Mouse (Mus musculus): Measurements from ENCODE around the gene Ikzf2. TPM values are rescaled to one million over a fixed set of nuclear protein-coding genes. Genes with fewer than 3 reads are reported as not detected.

The Ikzf2 gene
- 0.44 TPM for polyA plus RNA-seq (2012; fragmentation: generic; extraction: Trizol)

DNA sequence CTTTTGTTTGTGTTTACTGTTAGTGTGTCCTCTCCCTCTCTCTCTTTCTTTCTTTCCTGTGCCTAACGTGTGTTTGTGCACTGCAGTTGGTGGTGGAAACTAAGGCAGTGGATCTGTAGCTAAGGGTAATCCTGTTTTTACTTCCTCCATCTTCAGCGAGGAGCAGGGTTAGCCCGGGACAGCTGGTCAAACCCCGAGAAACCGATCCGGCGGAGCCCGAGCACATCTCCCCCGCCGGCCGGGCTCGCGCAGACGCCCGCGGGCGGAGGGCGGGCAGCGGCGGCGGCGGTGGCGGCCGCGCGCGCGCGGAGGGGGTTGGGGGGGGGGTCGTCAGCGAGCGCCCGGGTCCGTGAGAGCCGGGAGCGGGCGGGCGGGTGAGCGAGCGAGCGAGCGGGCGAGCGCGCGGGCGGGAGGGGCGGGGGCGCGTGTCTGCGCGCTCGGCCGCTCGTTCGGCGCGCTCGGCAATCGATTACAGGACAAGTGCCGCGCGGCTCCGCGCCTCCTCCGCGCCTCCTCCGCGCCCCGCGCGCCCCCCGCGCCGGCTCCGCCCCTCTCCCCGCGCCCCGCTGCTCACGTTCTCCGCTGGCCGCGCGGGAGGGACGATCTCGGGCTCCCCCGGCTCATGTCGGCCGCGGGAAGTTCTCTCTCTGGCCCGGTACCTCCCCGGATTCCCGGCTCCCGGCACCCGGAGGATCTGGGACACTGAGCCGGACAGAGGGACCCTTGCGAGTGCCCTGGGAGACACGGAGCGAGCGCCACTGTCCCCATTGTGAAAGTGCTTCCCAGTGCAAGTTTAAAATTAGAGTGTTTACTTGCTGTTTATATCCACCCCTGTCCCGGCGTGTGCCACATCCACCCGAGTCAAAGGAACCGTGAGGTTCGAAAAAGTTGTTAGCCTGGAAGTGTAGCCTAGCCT is at the start of gene Ikzf2:
Gene Ikzf2 (minus strand): TSS at position 170 of the 916 bp plus-strand sequence.
- peak in 1 of 3 experiments; percentile 42 for TF ChIP-seq MYOG (IDR thresholded peaks at IDR 0.05; ENCODE audit: control insufficient read depth in 1 of 3, insufficient read depth in 1 of 3, insufficient read length in 2 of 3, low read depth in 2 of 3)
- no peak for TF ChIP-seq CEBPB (IDR thresholded peaks at IDR 0.05; ENCODE audit: insufficient read depth, poor library complexity, severe bottlenecking)
- peak in 2 of 3 experiments; percentile 6 to 37 for TF ChIP-seq MYOD1 (IDR thresholded peaks at IDR 0.05; ENCODE audit: control insufficient read depth in 1 of 3, insufficient read length in 2 of 3, low read depth in 2 of 3)
- no peak for TF ChIP-seq SRF (IDR thresholded peaks at IDR 0.05; ENCODE audit: control insufficient read depth, insufficient read length, low read depth)
- TF ChIP-seq REST (IDR thresholded peaks at IDR 0.05; ENCODE audit: insufficient read depth, insufficient read length) = no peak
- TF ChIP-seq POLR2AphosphoS2 (IDR thresholded peaks at IDR 0.05; ENCODE audit: insufficient read length, low read depth) = peak; percentile 30
- peak; percentile 53 for TF ChIP-seq POLR2A (IDR thresholded peaks at IDR 0.05; ENCODE audit: insufficient read length, low read depth)
- no peak for TF ChIP-seq TCF3 (IDR thresholded peaks at IDR 0.05; ENCODE audit: insufficient read length, low read depth)

DNA sequence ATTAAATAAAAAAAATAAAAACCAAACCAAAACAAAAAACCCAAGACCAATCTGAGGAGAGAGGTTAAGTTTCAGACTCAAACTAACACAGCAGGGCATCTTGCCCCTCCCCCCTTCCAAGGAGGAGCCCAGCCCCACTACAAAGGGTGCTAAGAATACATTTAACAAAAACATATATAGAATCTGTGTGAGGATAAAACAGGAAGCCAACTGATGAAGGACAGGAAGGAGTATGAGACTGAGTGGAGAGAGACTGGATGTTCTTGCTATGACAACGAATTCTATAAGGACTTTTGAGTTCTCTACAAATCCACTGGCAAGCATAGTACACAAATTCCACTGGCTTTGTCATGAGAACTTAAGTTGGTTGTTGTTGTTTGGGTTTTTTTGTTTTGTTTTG is 42.7 kb upstream of the Ikzf2 start:
- Histone ChIP-seq H3K4me2 (ENCODE audit: low read depth) (no peak overlapping the region), H3K4me3 (no peak overlapping the region), H3ac (ENCODE audit: control insufficient read depth, insufficient read length) (no peak overlapping the region), H3K27me3 (ENCODE audit: control insufficient read depth, insufficient read depth, insufficient read length) (no peaks in the 10 kb centered on the region), H3K36me3 (ENCODE audit: control insufficient read depth, insufficient read depth) (no peaks in the 10 kb centered on the region), H3K79me2 (ENCODE audit: control insufficient read depth, insufficient read depth) (no peaks in the 10 kb centered on the region)
- TF ChIP-seq MAX (IDR thresholded peaks at IDR 0.05; ENCODE audit: low read depth) (no peak), CEBPB (IDR thresholded peaks at IDR 0.05; ENCODE audit: insufficient read depth, poor library complexity, severe bottlenecking) (no peak), MYOD1 (IDR thresholded peaks at IDR 0.05; ENCODE audit: control insufficient read depth in 1 of 3, insufficient read length in 2 of 3, low read depth in 2 of 3) (no peak), USF1 (IDR thresholded peaks at IDR 0.05; ENCODE audit: low read depth) (no peak), MYOG (IDR thresholded peaks at IDR 0.05; ENCODE audit: control insufficient read depth in 1 of 3, insufficient read depth in 1 of 3, insufficient read length in 2 of 3, low read depth in 2 of 3) (no peak), TCF3 (IDR thresholded peaks at IDR 0.05; ENCODE audit: insufficient read length, low read depth) (no peak), POLR2A (IDR thresholded peaks at IDR 0.05; ENCODE audit: insufficient read length, low read depth) (no peak), REST (IDR thresholded peaks at IDR 0.05; ENCODE audit: insufficient read depth, insufficient read length) (no peak), POLR2AphosphoS2 (IDR thresholded peaks at IDR 0.05; ENCODE audit: insufficient read length, low read depth) (no peak), E2F4 (IDR thresholded peaks at IDR 0.05; ENCODE audit: insufficient read depth) (no peak), TCF12 (IDR thresholded peaks at IDR 0.05; ENCODE audit: insufficient read depth, poor library complexity, severe bottlenecking) (no peak)

More for the DNA sequence above, at the start of gene Ikzf2:
- Histone ChIP-seq H3ac (ENCODE audit: control insufficient read depth, insufficient read length) (peak within 1 kb of the TSS; percentile 48), H3K4me2 (ENCODE audit: low read depth) (peak within 1 kb of the TSS; percentile 97), H3K36me3 (ENCODE audit: control insufficient read depth, insufficient read depth) (no peaks in the 10 kb centered on the region), H3K79me2 (ENCODE audit: control insufficient read depth, insufficient read depth) (no peaks in the 10 kb centered on the region), H3K4me3 (peak within 1 kb of the TSS; percentile 40), H3K27me3 (ENCODE audit: control insufficient read depth, insufficient read depth, insufficient read length) (no peaks in the 10 kb centered on the region)

DNA sequence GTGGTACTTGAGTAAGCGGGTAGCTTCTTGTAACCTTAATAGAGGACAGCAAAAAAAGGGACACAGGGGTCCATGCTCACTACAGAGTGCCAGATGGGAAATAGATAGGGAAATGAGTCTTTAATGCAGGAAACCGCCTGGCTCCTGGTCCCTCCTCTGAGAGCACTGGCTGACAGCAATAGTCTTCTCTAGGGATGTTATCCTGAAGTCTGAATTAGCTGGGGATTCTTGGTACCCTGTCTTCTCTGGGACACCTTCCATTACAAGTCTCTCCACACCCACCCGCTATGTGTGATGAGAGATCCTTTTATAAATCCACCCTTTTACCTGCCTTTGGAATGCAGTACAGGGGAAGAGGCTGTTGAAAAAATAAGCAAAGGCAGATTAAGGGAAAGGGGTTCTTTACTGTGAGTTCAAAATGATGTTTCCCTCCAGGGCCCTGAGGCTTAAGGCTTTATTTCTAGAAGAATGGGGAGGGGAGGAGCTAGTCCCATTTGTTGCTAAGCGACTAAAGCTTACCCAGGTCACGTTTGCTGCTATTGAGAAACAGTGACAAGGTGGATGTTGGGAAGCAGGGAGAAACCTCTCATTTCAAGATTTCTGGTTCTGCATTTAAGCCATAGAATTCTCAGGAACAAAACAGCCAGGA is 42.1 kb upstream of the Ikzf2 start:
- no peaks in the 10 kb centered on the region for H3K79me2 ChIP-seq (ENCODE audit: control insufficient read depth, insufficient read depth)
- no peak overlapping the region for H3K4me2 ChIP-seq (ENCODE audit: low read depth)
- no peak overlapping the region for H3ac ChIP-seq (ENCODE audit: control insufficient read depth, insufficient read length)
- no peak for TF ChIP-seq USF1 (IDR thresholded peaks at IDR 0.05; ENCODE audit: low read depth)
- no peak for TF ChIP-seq MYOG (IDR thresholded peaks at IDR 0.05; ENCODE audit: control insufficient read depth in 1 of 3, insufficient read depth in 1 of 3, insufficient read length in 2 of 3, low read depth in 2 of 3)
- no peak for TF ChIP-seq CEBPB (IDR thresholded peaks at IDR 0.05; ENCODE audit: insufficient read depth, poor library complexity, severe bottlenecking)
- no peak for TF ChIP-seq MAX (IDR thresholded peaks at IDR 0.05; ENCODE audit: low read depth)
- no peak for TF ChIP-seq TCF3 (IDR thresholded peaks at IDR 0.05; ENCODE audit: insufficient read length, low read depth)
- TF ChIP-seq POLR2A (IDR thresholded peaks at IDR 0.05; ENCODE audit: insufficient read length, low read depth) = no peak
- no peak for TF ChIP-seq TCF12 (IDR thresholded peaks at IDR 0.05; ENCODE audit: insufficient read depth, poor library complexity, severe bottlenecking)
- no peak for TF ChIP-seq POLR2AphosphoS2 (IDR thresholded peaks at IDR 0.05; ENCODE audit: insufficient read length, low read depth)
- TF ChIP-seq E2F4 (IDR thresholded peaks at IDR 0.05; ENCODE audit: insufficient read depth) = no peak
- no peak for TF ChIP-seq MYOD1 (IDR thresholded peaks at IDR 0.05; ENCODE audit: control insufficient read depth in 1 of 3, insufficient read length in 2 of 3, low read depth in 2 of 3)
- TF ChIP-seq REST (IDR thresholded peaks at IDR 0.05; ENCODE audit: insufficient read depth, insufficient read length) = no peak
- TF ChIP-seq SRF (IDR thresholded peaks at IDR 0.05; ENCODE audit: control insufficient read depth, insufficient read length, low read depth) = no peak
- H3K36me3 ChIP-seq (ENCODE audit: control insufficient read depth, insufficient read depth) = no peaks in the 10 kb centered on the region
- no peak overlapping the region for H3K4me3 ChIP-seq
- H3K27me3 ChIP-seq (ENCODE audit: control insufficient read depth, insufficient read depth, insufficient read length) = no peaks in the 10 kb centered on the region

DNA sequence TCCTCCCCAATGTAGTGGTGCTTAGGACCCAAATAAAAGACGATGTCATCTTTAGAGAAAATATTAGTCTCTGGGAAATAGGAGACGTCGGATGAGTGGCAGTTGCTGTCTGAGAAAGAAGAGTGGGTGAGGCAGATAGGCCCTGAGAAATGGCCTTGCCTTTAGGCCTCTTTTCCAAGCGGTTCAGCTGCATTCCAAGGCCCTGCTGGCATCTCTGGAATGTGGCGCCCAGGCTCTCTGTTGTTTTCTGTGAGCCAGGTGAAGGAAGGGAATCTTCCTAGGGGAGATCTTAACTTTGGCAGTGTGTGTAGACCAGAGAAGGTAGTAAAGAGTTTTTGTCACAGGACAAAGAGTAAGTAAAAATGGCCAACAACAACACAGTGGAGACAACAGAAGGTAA is 40.9 kb upstream of the Ikzf2 start:
- Histone ChIP-seq H3ac (ENCODE audit: control insufficient read depth, insufficient read length) (no peak overlapping the region), H3K79me2 (ENCODE audit: control insufficient read depth, insufficient read depth) (no peaks in the 10 kb centered on the region), H3K36me3 (ENCODE audit: control insufficient read depth, insufficient read depth) (no peaks in the 10 kb centered on the region), H3K4me2 (ENCODE audit: low read depth) (no peak overlapping the region), H3K27me3 (ENCODE audit: control insufficient read depth, insufficient read depth, insufficient read length) (no peaks in the 10 kb centered on the region), H3K4me3 (no peak overlapping the region)
- no peak for TF ChIP-seq REST (IDR thresholded peaks at IDR 0.05; ENCODE audit: insufficient read depth, insufficient read length)
- TF ChIP-seq SRF (IDR thresholded peaks at IDR 0.05; ENCODE audit: control insufficient read depth, insufficient read length, low read depth) = no peak
- no peak for TF ChIP-seq POLR2AphosphoS2 (IDR thresholded peaks at IDR 0.05; ENCODE audit: insufficient read length, low read depth)
- no peak for TF ChIP-seq MYOD1 (IDR thresholded peaks at IDR 0.05; ENCODE audit: control insufficient read depth in 1 of 3, insufficient read length in 2 of 3, low read depth in 2 of 3)
- TF ChIP-seq CEBPB (IDR thresholded peaks at IDR 0.05; ENCODE audit: insufficient read depth, poor library complexity, severe bottlenecking) = no peak
- no peak for TF ChIP-seq USF1 (IDR thresholded peaks at IDR 0.05; ENCODE audit: low read depth)
- no peak for TF ChIP-seq MYOG (IDR thresholded peaks at IDR 0.05; ENCODE audit: control insufficient read depth in 1 of 3, insufficient read depth in 1 of 3, insufficient read length in 2 of 3, low read depth in 2 of 3)
- no peak for TF ChIP-seq MAX (IDR thresholded peaks at IDR 0.05; ENCODE audit: low read depth)
- TF ChIP-seq TCF3 (IDR thresholded peaks at IDR 0.05; ENCODE audit: insufficient read length, low read depth) = no peak
- no peak for TF ChIP-seq TCF12 (IDR thresholded peaks at IDR 0.05; ENCODE audit: insufficient read depth, poor library complexity, severe bottlenecking)
- TF ChIP-seq E2F4 (IDR thresholded peaks at IDR 0.05; ENCODE audit: insufficient read depth) = no peak
- no peak for TF ChIP-seq POLR2A (IDR thresholded peaks at IDR 0.05; ENCODE audit: insufficient read length, low read depth)
